Mouse (Mus musculus) midbrain, postnatal 0 days (tissue): ENCODE measurements at regions not wholly inside any gene's neighbourhood (a gene's known extent, or its start where the extent isn't known, plus 50 kb on each side); places are given as distances from the start of the nearest gene placed in this dataset.

Experiments
- ATAC-seq: fragments of 200-750 bp; cut with Nextera tagmentation; 2 replicates; pipeline ENCODE4 v1.8.0; 2017; ENCODE audit warnings: moderate number of reproducible peaks, mild to moderate bottlenecking, moderate TSS enrichment, moderate library complexity; ENCODE audit not compliant: low FRiP score
- DNase-seq: peaks from one replicate; pipeline ENCODE4 v3.0.0-alpha.2; 2015; ENCODE audit warnings: low spot score
- H3K27ac ChIP-seq: fragments of 300-500 bp; sonication (generic); 2 replicates; pipeline ENCODE4 v1.5.1; 2014; ENCODE audit warnings: low read depth, mild to moderate bottlenecking, low read length, mixed read lengths
- H3K27me3 ChIP-seq: fragments of 300-500 bp; sonication (generic); 2 replicates; pipeline ENCODE4 v1.6.1; 2014; ENCODE audit warnings: low read length, control low read depth, mixed read lengths; ENCODE audit not compliant: insufficient read depth
- H3K36me3 ChIP-seq: fragments of 300-500 bp; sonication (generic); 2 replicates; pipeline ENCODE4 v1.6.1; 2014; ENCODE audit warnings: low read length, control low read depth, mixed read lengths; ENCODE audit not compliant: insufficient read depth
- H3K4me1 ChIP-seq: fragments of 300-500 bp; sonication (generic); 2 replicates; pipeline ENCODE4 v1.6.1; 2014; ENCODE audit warnings: mild to moderate bottlenecking, control low read depth, antibody characterized with exemption, low read length, mixed read lengths; ENCODE audit not compliant: insufficient read depth
- H3K4me2 ChIP-seq: fragments of 300-500 bp; sonication (generic); 2 replicates; pipeline ENCODE4 v1.6.1; 2014; ENCODE audit warnings: low read depth, mild to moderate bottlenecking, low read length, mixed read lengths; ENCODE audit not compliant: poor library complexity, severe bottlenecking
- H3K4me3 ChIP-seq: fragments of 300-500 bp; sonication (generic); 2 replicates; pipeline ENCODE4 v1.5.1; 2014; ENCODE audit warnings: low read depth, mild to moderate bottlenecking, low read length, moderate library complexity
- H3K9ac ChIP-seq: fragments of 300-500 bp; sonication (generic); replicated peaks from 2 replicates; pipeline ENCODE4 v1.6.1; 2014; ENCODE audit warnings: mild to moderate bottlenecking, low read length, moderate library complexity, mixed read lengths; ENCODE audit not compliant: poor library complexity, severe bottlenecking
- H3K9me3 ChIP-seq: fragments of 300-500 bp; sonication (generic); 2 replicates; pipeline ENCODE4 v1.6.1; 2016; ENCODE audit warnings: low read length, control low read depth
- CTCF ChIP-seq: IDR thresholded peaks from 2 replicates; pipeline ENCODE4 v1.5.1; 2016; ENCODE audit warnings: antibody characterized with exemption, mild to moderate bottlenecking
- WGBS: fragments of 180-500 bp; shearing (Covaris S2); extraction: QIAGEN DNeasy Blood & Tissue Kit; methylation state at CpG from one replicate; pipeline ENCODE4 v1.1.7; 2014; 5-methylcytosine and 5-hydroxymethylcytosine counted together

GRCm38 (mm10) chr13:52068886-52069439, 222.5 kb downstream of the Gadd45g start:
- Histone ChIP-seq H3K27ac (no peak overlapping the region), H3K9ac (no peak overlapping the region), H3K4me1 (0 out of 2 replicates have a peak, but pooled peaks cover 3% of the 10 kb centered on the region), H3K4me2 (no peak overlapping the region), H3K4me3 (no peak overlapping the region), H3K36me3 (no peaks in the 10 kb centered on the region), H3K9me3 (no peaks in the 10 kb centered on the region), H3K27me3 (no peaks in the 10 kb centered on the region)
- TF ChIP-seq CTCF, result no peak
- ATAC-seq (no peak), DNase-seq (no peak)
- WGBS, result 83% methylated on average over 6 of the region's 6 CpGs

DNA sequence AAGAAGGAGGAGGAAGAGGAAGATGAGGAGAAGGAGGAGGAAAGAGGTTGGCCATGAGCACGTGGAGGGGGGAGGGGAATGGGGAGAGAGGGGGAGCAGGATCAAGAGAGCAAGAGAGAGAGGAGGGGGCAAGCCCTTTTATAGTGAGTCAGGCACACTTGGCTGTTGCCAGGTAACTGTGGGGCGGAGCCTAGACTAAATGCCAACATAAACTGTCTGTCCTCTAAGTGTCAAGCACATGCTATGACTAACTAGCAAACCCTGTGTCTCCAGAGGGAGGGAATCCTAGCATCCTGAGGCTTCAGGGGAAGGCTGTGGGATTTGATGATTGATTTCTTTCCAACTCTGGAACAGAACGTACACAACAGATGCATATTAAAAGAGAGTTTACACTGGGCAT, 223.2 kb downstream of the Gadd45g start:
- DNase-seq (no peak), ATAC-seq (no peak)
- H3K4me2 ChIP-seq, result no peak overlapping the region
- H3K9me3 ChIP-seq, result no peaks in the 10 kb centered on the region
- H3K36me3 ChIP-seq, result no peaks in the 10 kb centered on the region
- no peak for TF ChIP-seq CTCF
- H3K27ac ChIP-seq, result no peak overlapping the region
- 65% methylated on average over 3 of the region's 3 CpGs for WGBS
- H3K27me3 ChIP-seq, result no peaks in the 10 kb centered on the region
- 0 out of 2 replicates have a peak, but pooled peaks cover 3% of the 10 kb centered on the region for H3K4me1 ChIP-seq
- H3K9ac ChIP-seq, result no peak overlapping the region
- H3K4me3 ChIP-seq, result no peak overlapping the region

GRCm38 (mm10) chr13:52070731-52071663, 224.5 kb downstream of the Gadd45g start:
- WGBS, result 89% methylated on average over 19 of the region's 19 CpGs
- TF ChIP-seq CTCF, result no peak
- no peak overlapping the region for H3K4me2 ChIP-seq
- no peak for ATAC-seq
- H3K27me3 ChIP-seq, result no peaks in the 10 kb centered on the region
- H3K4me3 ChIP-seq, result no peak overlapping the region
- H3K27ac ChIP-seq, result no peak overlapping the region
- DNase-seq, result no peak
- no peak overlapping the region for H3K9ac ChIP-seq
- H3K9me3 ChIP-seq, result no peaks in the 10 kb centered on the region
- H3K36me3 ChIP-seq, result no peaks in the 10 kb centered on the region
- 0 out of 2 replicates have a peak, but pooled peaks cover 3% of the 10 kb centered on the region for H3K4me1 ChIP-seq

DNA sequence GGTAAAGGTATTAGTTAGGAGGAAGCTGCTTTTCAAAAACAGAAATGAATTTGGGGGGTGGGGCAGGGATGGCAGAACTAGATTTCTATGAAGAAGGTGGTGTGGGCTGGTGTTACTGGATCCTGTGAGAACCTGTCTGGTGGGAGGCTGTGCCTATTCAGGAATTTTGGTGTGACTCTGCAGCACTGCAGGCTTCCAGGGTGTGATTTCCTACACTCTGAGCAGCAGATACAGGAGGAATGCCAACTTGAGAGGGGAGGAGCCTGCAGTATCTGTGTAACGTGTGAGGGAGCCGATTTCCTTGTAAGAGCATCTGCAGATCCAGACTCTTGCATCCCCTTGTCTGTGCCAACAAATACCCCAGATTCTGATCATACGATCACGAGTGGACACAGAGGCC, 231.1 kb downstream of the Gadd45g start:
- H3K27ac ChIP-seq, result no peak overlapping the region
- ATAC-seq (no peak), DNase-seq (no peak)
- H3K27me3 ChIP-seq, result no peaks in the 10 kb centered on the region
- no peaks in the 10 kb centered on the region for H3K9me3 ChIP-seq
- H3K4me2 ChIP-seq, result no peak overlapping the region
- no peak for TF ChIP-seq CTCF
- H3K4me1 ChIP-seq, result no peaks in the 10 kb centered on the region
- H3K4me3 ChIP-seq, result no peak overlapping the region
- WGBS, result 82% methylated on average over 4 of the region's 4 CpGs
- no peak overlapping the region for H3K9ac ChIP-seq
- no peaks in the 10 kb centered on the region for H3K36me3 ChIP-seq

GRCm38 (mm10) chr13:52078561-52078960, 232.1 kb downstream of the Gadd45g start:
- Histone ChIP-seq H3K9me3 (no peaks in the 10 kb centered on the region), H3K9ac (no peak overlapping the region), H3K4me3 (no peak overlapping the region), H3K27me3 (no peaks in the 10 kb centered on the region), H3K27ac (no peak overlapping the region), H3K4me2 (no peak overlapping the region), H3K36me3 (no peaks in the 10 kb centered on the region), H3K4me1 (no peaks in the 10 kb centered on the region)
- DNase-seq, result no peak
- no peak for TF ChIP-seq CTCF
- no peak for ATAC-seq
- WGBS, result 78% methylated on average over 6 of the region's 6 CpGs

DNA sequence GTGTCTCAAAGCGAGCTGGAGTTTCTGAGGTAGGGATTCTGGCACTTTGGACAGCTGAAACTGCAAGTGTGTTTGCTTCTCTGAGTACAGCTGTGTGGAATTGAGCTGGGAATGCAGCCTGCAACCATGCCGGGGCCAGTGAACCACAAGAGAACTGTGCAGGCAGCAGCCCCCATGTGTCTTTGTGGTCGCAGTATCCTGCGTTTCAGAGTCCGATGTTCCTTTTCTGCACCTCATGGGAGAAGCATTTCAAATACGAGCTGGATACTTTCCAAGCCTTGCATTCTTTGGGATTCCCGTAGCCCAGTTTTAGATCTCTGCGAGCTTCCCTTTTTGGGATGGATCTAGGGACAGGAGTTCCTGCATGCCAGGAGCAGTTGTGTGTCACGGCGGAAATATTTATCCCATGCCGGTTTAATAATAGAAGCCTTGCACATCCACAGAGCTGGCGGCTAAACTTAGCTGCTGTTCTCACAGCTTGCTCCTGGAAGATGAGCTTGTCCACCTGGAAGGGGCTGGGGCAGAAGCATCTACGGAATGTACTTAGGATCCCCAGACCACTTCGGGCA, 233.3 kb downstream of the Gadd45g start:
- Histone ChIP-seq H3K4me2 (no peak overlapping the region), H3K9me3 (no peaks in the 10 kb centered on the region), H3K4me3 (no peak overlapping the region), H3K9ac (no peak overlapping the region), H3K4me1 (no peaks in the 10 kb centered on the region), H3K27me3 (no peaks in the 10 kb centered on the region), H3K36me3 (no peaks in the 10 kb centered on the region), H3K27ac (no peak overlapping the region)
- no peak for DNase-seq
- no peak for ATAC-seq
- WGBS, result 57% methylated on average over 14 of the region's 14 CpGs
- TF ChIP-seq CTCF, result no peak
